Mouse (Mus musculus) frontal cortex, postnatal 14 days (tissue): ENCODE measurements around the gene Sgms1.
"Not testable (repeated sequence)": the region's sequence is repeated elsewhere in the genome, so short reads cannot be mapped to it uniquely, and the experiment has no call there.

Experiments used
- DNase-seq, 2 experiments: peaks; one replicate each; pipeline ENCODE4 v3.0.0; 2022; ENCODE audit warnings: low spot score in 2 of 2

The Sgms1 gene

DNA sequence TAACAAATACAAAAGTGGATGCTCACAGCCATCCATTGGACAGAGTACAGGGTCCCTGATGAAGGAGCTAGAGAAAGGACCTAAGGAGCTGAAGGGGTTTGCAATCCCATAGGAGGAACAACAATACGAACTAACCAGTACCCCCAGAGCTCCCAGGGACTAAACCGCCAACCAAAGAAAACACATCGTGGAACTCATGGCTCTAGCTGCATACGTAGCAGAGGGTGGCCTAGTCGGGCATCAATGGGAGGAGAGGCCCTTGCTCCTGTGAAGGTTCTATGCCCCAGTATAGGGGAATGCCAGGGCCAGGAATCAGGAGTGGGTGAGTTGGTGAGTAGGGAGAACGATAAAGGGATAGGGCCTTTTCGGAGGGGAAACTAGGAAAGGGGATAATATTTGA lies 31.5 kb downstream of the Sgms1 start:
- not testable (repeated sequence) for DNase-seq

- no peak for DNase-seq
Observed at GRCm38 (mm10) chr19:32356166-32356565, 33.3 kb downstream of the Sgms1 start.

- no peak for DNase-seq
Observed at GRCm38 (mm10) chr19:32353447-32353846, 36.1 kb downstream of the Sgms1 start.

- DNase-seq: no peak
Observed at GRCm38 (mm10) chr19:32348955-32349654, 40.4 kb downstream of the Sgms1 start.

GRCm38 (mm10) chr19:32347491-32347890 lies 42.0 kb downstream of the Sgms1 start:
- DNase-seq: no peak

DNA sequence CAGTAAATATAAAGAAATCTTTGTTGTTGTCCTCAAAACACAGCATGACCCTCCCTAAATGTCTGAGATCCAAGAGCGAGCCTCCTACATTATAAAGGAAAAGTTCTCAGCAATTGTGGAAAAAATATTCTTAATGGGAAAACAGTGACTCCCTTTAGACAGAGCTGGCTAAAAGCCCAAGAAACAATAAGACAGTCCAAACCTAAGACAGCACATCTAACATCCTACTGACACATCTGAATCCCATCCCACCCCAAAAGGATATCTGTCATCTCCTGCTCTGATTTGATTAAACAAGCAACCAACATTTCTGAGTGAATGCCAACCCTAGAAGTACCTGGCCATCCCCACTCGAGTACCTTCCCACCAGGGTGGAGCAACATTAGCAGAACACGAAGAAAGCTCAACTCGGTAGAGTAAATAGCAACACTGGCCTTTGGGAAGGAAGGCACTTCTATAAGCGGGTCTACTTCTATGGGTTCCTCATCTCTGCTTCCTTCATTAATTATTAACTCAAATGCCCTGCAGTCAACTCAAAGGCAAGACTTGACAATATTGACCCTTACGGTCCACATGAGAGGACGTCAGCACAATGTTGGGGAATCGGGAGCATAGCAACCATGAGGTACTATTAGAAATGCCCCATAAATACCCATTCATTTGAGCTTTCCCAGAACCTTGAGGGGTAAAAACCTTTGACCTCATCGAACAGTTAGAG lies 42.7 kb downstream of the Sgms1 start:
- DNase-seq: no peak

DNA sequence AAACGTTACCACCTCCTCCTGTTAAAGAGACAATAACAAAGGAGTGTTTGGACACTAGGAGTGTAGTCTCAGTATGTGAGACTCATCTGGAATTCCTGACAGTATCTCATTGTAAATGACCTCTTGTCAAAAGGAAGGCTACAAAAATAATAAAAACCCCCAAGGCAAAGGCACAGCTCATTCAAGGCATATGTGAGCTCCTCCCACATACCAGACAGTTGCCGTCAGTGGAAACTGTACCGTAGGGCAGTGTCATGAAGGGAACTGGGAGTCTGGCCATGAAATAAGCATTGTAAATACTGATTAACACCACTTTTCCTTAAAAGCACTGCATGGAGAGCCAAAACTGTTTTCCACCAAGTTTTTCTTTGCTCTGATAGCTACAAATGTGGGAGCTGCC lies 43.3 kb downstream of the Sgms1 start:
- no peak for DNase-seq

GRCm38 (mm10) chr19:32345181-32345745 lies 44.3 kb downstream of the Sgms1 start:
- no peak for DNase-seq

DNA sequence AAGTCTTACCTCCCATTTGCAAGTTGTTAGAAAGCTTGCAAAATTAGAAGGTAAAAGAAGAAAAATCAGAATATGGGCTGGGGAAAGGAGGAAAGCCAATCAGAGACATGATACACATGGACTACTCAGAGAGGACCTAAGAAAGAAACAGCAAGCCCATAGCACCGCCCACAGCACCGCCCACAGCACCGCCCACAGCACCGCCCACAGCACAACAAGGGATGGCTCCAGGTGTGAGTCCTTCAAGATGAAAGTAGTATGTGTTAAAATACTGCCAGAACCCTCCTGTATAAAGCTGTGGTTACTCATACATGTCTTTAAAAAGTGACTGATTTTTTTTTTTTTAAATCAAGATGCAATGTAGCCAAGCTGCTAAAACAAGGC lies 44.8 kb downstream of the Sgms1 start:
- no peak for DNase-seq

- DNase-seq: no peak
Observed at GRCm38 (mm10) chr19:32343937-32344737, 45.4 kb downstream of the Sgms1 start.

- DNase-seq: no peak
Observed at GRCm38 (mm10) chr19:32342436-32342835, 47.1 kb downstream of the Sgms1 start.

GRCm38 (mm10) chr19:32341091-32341490 lies 48.4 kb downstream of the Sgms1 start:
- DNase-seq: no peak

DNA sequence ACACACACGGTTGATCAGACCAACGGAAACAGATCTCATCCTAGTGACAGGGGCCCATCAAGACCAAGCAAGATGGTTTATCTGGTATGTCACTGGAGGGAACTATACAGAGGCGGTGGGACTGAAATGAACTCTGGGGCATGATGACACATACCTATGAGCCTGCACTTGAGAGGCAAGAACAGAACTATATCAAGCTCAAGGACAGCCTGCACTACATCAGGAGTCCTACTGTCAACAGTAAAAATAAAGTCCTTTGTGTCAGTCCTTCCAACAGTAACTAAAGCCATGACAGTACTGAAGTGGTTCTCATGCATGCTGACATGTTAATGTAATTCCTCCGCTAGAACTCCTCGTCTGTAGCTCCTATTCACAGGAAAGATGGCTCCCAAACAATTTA lies 49.3 kb downstream of the Sgms1 start:
- no peak for DNase-seq

DNA sequence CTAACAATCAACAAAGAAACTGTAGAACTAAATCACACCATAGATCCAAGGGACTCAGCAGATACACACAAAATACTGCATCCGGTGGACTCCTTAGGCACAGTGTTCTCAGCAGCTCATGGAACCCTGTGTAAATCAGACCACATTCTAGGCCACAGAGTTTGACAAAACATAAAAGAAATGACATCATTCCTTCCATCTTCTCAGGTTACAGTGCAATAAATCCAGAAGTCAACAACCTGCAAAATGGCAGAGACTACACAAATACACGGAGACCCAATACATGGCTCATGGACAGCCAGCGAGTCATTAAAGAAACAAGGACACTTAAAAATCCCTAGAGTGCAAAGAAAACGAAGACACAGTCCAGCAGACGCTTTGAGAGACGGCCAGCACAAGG lies 51.8 kb downstream of the Sgms1 start:
- DNase-seq: no peak

GRCm38 (mm10) chr19:32334751-32335150 lies 54.8 kb downstream of the Sgms1 start:
- DNase-seq: no peak

DNA sequence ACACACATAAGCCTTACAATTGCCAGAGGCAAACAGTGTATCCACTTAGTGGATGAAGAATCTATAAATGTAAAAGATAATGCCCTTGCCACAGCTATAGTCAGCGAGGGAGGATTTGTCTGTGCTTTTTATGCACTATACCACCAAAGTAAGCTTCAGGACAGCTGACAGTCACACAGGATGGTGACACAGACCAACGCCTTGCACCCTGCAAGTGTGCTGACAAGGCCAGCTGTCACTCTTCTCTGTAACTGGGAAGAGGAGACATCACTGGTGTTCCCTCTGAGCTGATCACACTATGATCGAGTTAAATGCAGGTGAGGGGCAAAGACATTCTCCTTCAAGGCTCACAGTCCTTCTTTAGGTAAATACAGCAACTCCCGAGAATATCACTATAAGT lies 56.0 kb downstream of the Sgms1 start:
- DNase-seq: no peak

- no peak for DNase-seq
Observed at GRCm38 (mm10) chr19:32332779-32333460, 56.6 kb downstream of the Sgms1 start.

- no peak for DNase-seq
Observed at GRCm38 (mm10) chr19:32330231-32330630, 59.3 kb downstream of the Sgms1 start.

DNA sequence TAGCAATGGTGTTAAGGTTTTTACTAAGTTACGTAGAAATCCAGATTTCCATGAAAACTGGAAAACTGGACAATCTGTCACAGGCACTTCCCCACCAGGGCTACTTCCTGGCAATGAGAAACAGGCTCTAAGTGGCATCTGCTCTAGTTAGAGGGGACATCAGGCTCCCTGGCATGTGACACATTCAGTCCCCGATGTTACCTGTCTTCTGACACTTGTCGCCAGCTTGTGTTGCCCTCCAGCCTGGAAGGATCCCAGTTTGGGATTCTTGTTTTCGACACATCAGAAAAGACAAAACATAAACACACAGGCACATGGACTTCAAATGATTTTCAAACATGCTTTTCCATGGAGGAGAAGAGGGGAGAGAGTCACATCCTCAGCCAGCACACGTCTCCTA lies 60.0 kb downstream of the Sgms1 start:
- DNase-seq: no peak

GRCm38 (mm10) chr19:32328089-32328828 lies 61.3 kb downstream of the Sgms1 start:
- no peak for DNase-seq

DNA sequence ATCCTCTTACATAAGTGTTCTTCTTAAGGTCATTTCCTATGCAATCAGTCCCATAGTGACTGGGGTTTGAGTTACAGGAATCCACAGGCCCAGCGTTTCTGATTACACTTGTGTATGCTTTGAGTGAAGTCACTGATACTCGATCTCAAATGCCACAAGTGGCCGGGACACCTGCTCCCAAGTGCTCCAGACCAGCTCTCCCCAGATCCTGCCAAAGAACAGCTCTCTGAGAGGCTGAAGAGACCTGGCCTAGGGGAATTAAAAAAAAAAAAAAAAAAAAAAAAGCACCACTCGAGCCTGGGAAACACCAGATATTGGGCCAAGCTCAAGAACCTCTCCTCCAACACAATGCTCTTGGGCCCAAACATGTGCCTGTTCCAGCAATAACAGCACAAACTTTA lies 62.9 kb downstream of the Sgms1 start:
- DNase-seq: no peak
